Mouse (Mus musculus): ENCODE data around the gene Gm47995.

Gene Gm47995

DNA sequence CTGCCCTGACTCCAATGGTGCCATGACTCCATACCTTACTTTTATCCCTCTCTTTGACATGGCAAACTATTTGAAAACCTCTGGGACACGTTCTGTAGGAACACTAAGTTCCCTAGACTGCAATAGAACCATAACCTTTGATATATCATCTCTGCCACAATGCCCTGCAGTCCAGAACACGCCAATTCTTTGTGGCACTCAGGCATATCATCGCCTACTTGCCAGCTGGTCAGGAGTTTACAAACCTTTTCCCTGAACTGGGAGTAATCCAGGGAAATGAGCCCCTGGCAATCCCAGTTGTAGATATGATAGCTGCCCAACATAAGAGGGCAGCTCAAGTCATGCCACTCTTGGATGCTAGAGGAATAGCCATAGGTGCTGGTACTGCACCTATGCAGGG lies 34.1 kb downstream of the Gm47995 start:
- no peak for DNase-seq (ENCODE audit: low spot score)

DNA sequence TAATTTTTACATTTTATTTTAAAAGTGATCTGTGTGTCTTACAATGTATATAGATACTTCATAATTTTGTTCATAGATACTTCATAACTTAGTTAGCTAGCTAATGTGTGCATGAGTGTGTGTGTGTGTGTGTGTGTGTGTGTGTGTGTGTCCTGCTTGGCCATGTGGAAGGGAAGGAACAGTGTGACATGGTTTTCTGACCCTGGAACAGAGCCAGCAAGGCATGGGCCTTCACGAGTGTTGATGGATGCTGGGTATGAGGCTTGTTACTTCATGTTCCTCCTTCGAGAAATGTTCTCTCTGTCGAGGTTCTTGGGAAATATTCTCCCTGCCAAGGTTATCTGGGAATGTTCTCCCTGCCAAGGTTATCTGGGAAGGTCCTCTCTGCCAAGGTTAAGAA lies 35.5 kb downstream of the Gm47995 start:
- no peak for DNase-seq (ENCODE audit: low spot score)

DNA sequence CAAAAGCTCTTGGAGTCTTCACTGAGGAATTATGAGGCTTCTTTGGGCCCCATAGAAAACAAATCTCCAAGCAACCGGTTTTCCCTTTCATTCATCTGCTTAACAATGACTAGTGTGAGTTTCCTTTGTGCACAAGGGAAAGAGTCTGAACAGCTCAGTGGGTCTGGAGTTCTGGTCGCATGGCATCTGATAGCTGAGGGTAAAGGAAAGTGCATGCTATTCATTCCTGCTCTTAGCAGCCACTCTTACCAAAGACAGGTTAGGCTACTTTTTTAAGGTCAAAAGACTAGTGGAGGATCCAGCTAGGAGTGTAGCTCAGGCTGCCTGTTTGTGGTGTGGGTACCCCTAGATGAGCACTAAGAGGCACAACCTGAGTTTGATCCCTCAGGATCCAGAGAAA lies 37.3 kb downstream of the Gm47995 start:
- DNase-seq (ENCODE audit: low spot score): no peak

DNA sequence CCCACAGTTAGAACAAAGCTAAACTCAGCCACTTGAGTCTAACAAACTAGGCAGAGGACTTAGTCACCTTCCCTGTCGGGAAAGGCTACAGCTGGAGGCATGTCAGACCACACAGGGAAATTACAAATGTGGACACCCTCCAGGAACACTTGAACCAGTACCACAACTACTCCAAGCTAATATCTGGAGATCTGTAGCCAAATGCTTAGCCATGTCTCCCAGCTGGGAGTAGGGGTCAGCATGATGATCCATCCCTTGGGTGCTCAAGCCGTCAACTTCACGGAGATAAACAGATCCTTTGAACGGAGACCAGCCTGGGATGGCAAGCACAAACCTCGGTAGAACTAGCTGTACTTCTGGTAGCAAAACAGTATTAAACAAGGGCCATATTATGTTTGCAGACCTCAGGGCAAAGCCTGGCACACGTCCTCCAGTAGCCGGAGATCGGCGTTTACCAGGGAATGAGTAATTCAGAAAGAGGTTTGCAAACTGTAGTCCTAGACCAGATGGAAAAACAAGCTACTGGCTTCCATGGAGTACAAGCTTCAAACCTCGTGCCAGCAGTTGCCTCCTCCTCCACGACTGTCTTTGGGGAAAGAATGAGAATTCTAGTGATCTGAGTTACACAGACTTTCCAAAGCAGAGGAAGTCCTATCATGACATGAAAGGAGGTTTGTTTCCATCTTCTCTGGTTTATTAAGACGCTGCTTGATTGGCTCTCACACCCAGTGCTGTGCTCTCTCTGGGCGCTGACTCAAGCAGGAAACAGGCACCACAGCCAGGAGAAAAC lies 38.1 kb downstream of the Gm47995 start:
- DNase-seq (ENCODE audit: low spot score): no peak

DNA sequence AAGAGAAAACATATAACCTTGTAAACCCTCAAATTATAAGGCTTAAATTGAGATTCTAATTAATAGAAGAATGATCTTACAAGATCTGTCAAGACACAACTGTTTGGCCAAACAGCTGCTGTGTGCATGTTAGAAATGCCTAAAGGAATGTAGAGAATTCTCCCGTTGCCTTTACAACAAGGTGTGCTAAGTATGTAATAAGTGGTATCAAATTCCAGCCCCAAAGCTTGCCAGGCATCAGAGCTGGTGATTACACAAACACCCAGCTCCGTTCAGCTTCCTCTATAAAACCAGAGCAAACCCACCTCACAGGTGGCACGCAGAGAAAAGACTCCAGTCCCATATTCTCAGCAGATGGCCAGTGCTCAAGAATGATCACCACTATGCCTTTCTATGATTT lies 39.5 kb downstream of the Gm47995 start:
- DNase-seq (ENCODE audit: low spot score): no peak

DNA sequence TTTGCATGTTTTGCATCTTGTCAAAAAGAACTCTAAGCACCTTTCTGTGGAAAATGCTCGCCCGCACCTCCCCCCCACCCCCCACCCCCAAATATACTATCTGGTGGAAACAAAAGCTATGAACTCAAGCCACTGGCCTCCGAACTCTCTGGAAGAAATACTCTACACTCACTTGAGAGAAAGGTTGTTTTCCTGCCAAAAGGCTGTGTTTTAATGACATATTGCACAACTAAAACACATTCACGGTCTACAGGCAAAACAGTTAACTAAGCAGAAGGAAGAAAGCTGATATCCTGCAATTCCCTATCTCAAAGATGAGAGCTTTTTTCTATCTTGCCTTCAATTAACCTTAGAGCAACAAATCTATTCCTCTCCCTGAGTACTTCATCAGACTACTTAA lies 45.1 kb downstream of the Gm47995 start:
- DNase-seq (ENCODE audit: low spot score): no peak

DNA sequence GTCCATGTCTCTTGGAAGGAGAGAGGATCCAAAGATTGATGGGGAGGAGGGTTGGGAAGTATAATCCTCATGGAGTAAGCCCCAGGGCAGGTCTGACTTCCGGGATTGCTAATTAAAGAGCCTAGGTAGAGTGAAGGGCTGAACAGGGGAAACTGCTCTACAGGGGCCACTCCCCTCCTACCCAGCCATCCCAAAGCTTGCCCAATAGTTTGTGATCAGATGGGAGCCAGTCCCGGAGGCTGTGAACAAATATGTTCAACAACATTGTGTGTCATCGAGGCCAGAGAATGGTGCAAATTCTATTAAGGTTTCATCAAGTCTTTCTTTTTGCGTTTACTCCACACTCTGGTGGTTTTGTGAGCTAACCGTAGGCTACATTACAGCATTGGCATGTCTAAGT lies 45.8 kb downstream of the Gm47995 start:
- DNase-seq (ENCODE audit: low spot score): no peak

DNA sequence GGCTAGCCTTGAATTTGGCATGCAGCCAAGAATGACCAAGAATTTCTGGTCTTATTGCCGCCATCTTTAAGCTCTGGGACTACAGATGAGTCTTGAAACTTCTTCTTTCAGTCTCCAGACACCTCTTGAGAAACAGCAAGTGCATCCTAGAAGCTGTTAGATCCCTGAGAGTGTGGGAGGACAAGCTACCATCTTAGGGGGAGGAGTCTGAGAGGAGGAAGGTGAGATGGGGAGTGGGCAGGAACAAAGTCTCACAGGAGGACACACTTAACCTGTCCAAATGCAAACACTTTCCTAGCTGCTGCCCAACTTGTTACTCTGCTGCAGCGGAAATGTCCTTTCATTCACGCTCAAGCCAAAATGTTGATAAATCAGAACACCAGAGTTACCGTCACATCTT lies 46.5 kb downstream of the Gm47995 start:
- no peak for DNase-seq (ENCODE audit: low spot score)

DNA sequence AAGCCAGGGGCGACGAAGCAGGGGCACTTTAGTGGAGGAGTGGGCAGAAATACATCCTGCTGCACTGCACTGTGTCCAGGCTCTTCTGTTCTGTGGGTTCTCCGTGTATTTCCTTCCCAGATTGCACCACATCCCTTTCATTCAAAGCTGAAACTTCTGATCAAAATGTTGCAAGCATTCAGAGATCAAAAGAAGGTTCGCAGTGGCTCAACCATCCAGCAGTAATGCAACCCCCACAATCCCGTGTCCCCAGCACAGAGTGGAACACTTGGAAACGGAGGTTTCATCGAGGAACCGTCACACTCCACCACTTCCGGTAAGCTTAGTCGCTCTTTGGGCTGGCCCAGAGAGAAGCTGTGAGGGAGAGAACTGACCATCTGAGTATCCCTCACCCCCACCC lies 46.9 kb downstream of the Gm47995 start:
- no peak for DNase-seq (ENCODE audit: low spot score)

DNA sequence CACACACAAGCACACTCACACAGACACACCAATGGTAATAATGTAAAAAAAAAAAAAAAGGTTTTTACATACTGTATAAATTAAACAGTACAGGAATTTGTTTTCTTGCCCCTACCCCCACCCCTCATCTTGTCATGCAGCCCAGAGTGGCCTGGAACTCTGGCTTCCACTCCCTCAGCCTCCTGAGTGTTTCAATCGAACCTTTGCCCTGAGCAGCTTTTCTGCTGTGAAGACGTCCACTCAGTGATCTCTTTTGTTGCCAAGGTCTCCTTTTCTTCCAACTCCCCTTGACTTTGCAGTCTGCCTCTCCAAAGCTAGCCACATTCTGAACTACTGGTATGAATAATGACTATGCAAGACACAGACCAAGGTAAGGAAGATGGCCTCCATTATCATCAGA lies 47.6 kb downstream of the Gm47995 start:
- DNase-seq (ENCODE audit: low spot score): no peak

All from urinary bladder, postnatal 25 days (tissue).